Mouse (Mus musculus) skeletal muscle tissue, adult 2 months (tissue): ENCODE data around the gene Piezo1.

Experiments used
- DNase-seq: peaks from one replicate; pipeline ENCODE4 v3.0.0-alpha.2; 2012; ENCODE audit warnings: low read depth, low spot score

The Piezo1 gene

DNA sequence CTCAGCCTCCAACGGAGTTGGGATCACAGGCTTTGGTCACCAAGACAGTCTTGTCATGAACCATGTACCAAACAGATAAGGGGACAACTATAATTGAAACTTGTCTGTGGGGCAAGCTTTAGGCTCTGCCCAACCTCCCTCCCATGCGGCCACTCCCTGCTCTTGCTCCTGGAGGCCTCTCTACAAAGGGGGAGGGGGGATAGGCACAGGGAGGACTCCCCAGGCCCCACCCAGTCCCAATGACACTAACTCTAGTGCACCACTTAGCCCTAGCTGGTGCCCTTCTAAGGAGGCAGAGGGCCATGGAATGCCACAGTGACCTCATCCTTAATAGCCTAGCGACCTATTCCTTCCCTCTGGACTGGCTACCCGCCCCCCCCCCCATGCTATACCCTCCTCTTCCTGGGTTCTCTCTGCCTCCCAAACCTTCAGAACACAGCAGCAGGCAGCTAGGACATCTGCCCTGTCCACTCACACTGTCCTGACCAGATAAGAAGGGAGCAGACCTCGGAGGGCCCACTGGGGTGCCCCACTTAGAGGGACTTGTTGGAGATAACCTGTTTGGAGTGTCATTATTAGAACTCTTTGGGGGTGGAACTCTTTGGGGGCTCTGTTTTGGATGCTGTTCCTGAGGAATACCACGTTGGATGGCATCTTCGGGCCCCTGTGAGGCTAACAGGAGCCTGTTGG is 4.9 kb downstream of the Piezo1 start:
- DNase-seq: no peak

DNA sequence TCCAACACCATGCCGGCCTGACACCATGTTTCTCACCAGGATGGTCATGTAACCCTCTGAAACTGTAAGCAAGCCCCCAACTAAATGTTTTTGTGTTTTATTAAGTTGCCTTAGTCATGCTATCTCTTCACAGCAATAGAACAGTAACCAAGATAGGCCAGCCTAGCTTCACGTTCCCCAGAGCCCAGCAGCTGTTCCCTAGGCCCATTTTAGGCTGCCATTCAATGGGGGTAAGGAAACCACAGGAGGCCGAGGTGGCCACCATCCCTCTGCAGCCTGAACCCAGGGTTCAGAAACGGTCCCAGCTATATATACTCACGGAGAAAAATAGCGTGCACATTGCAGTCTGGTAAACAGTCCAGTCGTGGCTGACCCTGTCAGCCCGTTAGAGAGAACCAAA is 7.0 kb downstream of the Piezo1 start:
- DNase-seq: no peak

DNA sequence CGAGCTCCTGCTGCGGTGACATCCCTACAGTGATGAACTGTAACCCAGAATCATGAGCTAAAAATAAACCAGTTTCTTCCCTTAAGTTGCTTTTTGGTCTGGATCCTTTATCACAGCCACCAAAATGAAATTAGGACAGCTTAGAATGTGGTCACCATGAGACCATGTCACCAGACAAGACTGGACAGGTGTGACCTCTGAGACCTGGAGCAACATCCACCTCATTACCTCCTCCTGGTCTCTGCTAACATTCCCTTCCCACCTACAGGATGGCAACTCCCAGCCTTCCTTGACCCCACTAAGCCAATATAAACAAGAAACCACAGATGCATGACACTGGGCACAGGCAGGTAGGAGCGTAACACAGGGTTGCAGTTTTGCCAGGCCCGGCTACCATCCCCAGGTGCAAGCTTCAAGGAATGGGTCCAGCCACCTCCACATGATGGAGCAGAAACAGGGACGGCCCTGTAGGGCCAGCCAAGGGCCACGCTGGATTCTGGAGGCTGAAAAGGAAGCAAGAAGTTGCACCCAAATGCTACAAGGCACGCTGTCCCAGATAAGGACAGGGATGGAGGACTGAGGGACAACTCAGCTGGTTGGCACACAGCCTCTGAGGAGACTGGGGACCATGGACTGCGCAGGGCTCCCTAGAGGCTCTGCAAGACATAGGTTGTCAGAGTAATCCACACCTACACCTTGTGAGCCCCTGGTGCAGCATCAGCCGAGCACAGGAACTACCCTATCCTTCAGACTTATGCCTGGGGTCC is 12.6 kb downstream of the Piezo1 start:
- no peak for DNase-seq

DNA sequence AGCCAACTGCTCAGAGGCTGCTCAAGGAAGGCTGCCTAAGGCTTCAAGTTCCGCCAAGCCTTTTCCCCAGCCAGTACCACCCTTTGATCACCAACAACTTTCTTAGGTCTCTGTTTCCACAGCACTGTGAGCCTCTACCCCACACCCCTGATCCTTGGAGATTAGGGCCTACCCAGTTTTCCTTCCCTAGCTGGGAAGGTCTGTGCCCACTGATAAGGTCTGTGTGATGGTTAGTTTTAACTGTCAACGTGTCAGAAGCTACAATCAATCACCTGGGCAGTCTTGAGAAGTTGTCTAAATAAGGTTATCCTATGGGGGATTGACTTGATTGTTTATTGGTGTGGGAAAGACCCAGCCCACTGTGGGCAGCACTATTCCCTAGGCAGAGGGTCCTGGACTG is 13.3 kb downstream of the Piezo1 start:
- no peak for DNase-seq

DNA sequence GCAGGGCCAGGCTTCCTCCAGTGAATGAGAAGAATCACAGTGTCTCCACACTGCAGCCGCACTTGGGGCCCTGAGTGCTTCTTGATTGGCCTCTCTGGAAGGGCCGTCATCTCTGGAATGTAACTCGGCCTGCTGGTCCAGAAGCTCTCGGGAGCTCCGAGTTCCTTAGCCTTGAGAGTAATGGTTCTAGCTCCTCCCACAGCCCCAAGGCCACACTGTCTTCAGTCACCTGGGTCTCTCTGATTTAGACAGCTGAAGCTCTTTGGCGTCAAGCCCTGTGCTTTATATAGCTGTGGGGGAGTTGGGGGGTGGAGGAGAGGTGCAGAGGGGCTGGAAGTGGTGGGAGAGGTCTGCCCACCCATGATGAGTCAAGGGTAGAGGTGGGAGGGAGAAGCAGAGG is 14.1 kb downstream of the Piezo1 start:
- no peak for DNase-seq

DNA sequence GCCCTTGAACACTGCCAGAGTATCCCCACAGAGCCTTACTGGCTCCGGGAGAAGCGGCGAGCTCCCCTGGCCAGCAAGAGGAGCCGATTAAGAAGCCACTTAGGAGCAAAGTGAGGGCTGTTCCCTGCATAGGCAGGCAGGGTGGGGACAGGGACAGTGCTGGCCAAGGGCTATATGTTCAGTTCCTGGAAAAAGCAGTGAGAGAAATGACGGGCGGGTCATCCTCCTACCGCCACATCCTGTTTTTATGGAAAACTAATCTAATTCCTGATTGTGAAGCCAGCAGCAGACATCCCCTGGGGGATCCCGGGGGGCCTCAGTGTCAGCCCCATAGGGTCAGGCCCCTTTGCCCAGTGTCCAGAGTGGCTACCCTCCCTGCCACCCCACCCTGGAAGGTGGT is 19.8 kb downstream of the Piezo1 start:
- DNase-seq: no peak

DNA sequence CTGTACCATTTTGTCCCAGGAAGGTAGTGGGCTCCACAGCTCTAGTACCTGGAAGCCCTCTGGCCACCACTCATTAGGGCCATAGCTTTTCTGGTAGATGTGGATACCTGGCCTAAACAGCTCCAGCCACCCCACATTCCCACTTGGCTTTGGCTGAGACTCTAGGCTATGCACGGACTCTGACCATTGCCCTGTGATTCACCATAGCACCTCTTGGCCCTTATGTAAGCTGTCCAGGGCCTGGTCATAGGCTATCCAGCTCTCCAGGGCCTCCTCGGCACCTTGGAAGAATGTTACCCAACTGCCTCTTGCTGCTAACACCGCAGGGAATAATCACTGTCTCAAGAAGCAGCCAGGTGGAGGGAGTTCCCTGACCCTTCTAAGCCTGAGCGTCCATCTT is 22.0 kb downstream of the Piezo1 start:
- no peak for DNase-seq

DNA sequence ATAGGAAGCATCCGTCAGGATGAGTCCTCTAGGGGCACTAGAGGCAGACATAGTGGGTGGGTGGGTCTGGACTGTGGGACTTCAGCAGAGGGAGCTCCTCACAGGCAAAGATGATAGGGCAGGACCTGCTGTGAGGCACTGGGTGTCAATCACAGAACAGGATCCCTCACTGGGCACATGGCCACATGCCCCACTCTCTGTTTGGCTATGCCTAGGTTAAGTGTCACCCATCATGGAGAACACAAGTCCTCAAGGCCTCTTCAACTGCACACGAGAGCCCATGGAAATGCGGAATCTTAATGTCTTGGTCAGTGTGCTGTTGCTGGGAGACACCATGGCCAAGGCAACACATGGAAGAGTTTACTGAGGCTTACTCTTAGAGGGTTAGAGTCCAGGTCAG is 23.2 kb downstream of the Piezo1 start:
- no peak for DNase-seq

DNA sequence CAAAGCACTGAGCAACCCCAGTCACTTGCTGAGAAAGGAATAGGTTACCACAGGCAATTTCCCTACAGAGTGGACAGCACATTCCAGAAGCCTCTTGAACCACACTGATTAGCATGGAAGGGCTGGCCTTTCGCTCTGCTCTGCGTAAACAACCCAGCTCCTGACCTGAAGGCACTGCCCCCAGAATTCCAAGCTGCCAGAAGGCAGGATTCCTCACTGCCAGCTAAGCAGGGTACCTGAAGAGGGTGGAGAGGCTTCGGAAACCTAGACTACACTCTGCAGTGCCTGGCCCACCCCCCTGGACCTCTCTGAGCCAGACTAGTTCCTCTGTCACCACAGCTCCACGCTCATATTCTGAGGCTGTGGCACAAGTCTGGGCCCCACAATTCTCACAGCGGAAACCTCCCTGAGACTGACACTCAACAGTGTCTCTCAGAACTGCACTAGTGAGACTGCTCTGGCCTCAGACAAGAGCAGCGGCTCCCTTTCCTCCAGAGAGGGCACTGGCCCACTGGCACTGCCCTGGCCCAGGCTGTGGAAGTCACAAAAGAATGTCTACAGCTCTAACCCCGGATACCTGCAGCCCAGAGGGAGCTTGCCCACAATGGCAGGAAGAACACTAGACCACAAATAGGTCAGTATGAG is 24.5 kb downstream of the Piezo1 start:
- no peak for DNase-seq

DNA sequence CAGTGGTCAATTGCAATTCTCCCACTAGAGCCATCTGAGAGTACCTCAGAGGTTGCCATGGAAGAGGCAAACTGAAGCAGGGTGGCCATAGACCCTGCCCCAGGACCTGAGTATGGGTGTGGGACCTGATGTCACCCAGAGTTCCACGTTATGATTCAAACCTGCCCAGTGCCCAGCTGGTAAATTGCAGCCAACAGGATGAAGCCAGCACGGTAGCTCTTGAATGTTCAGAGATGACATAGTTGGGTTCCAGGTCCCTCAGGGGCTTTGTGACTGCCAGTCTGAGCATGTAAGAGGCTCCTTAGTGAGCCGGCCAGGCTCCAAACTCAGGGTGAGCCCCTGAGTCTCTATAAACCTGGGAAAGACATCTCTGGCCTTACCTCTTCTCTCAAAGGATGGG is 25.0 kb downstream of the Piezo1 start:
- no peak for DNase-seq

DNA sequence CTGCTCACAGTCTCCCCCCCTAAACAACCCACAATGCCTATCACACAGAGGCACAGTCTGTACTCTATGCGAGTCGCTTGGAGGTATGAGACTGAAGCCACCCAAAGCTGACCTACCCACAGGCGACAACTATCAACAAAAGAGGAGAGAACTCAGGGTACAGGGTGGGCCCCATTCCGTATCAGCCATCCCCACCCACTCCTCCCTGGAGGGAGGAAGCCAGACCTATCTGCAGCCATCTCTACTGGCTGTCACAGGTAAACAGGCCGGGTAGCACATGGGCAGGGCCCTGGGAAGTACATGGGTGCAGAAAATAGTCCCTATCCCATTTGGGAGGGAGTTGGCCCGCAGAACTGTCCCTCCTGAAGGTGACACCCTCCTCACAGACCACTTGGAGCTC is 26.1 kb downstream of the Piezo1 start:
- no peak for DNase-seq

DNA sequence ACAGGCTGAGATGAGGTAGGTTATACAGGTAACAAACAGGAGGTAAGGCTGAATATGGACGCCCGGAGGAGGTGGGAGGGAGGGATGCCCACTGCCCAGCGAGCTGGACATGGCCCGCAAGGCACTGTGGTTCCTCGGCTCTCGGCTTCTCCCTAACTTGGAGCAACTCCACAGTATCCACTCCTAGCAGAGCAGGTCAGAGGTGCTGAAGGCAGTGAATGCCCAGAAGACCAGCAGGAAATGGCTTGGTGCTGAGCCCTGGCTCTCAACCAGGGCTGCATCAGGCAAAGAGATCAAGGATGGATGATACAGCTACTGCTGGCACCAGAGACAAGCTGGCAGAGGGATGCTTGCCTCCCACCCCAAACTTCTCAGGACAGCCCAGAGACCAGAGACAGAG is 26.6 kb downstream of the Piezo1 start:
- no peak for DNase-seq

DNA sequence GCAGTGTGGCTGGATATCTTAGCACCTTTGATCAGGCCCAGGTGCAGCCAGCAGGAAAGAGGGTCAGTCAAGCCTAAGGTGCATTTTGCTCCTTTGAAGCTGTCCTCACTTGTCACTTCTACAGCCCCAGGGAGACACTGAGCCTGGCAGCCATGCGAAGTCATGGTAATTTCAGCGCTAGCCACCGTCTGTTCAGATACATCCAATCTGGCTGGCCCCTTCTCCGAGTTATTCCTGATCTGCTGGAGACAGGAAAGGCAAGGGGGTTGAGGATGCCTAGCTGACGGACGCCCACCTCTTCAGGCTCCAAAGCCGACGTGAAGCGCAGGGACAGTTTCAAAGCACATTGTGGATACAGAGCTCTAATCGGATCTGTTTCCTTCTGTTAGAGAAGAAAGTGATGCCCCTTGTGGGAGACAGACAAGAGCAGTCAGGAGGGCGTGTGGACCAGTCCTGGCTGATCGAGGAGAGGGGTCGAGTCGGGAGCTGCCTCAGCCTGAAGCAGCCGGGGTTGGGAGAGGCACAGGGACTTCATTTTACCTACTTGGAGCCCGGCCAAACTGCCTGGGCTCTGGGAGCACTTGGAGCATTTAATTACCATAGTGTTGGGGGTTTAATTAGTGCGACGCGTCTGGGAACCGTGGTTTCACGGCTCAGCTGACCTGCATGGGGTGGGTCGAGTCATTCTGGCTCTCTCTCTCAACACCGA is 27.3 kb downstream of the Piezo1 start:
- DNase-seq: no peak

DNA sequence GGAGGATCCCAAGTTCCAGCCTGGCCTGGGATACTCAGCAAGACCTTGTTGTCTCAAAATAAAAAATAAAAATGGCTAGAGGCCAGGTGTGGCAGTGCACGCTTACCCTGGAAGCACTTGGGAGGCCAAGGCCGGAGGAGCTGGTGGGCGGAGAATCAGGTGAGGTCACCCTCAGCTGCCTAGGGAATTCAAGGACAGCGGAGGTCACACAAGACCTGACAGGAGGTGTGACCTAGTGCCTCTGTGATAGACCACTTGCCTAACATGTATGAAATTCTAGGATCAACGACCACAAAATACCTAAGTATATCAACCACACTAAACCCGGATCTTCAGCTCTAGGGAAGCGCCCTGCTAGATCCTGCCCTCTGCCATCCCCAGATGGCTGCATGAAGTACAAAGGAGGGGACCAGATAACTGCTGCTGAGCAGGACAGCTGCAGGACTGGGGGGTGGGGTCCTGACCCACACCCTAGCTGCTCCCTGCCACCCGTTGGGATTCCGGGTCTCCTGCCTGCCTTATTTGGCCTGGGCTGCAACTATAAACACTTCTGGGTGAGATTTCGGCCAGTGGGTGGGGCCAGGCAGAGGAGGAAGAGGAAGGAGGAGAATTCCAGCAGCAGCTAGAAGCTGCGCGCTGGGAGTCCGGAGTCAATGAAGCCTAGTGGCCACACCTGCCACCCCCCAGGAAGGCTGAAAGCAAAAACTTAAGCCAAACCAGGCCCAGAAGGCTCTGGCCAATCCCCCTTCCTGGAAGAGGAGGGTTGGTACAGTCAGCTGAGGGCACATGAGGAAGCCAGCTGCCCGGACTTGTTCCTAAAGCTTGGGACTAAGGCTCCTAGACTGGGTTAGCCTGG is 28.1 kb downstream of the Piezo1 start:
- peak; percentile 53 for DNase-seq

DNA sequence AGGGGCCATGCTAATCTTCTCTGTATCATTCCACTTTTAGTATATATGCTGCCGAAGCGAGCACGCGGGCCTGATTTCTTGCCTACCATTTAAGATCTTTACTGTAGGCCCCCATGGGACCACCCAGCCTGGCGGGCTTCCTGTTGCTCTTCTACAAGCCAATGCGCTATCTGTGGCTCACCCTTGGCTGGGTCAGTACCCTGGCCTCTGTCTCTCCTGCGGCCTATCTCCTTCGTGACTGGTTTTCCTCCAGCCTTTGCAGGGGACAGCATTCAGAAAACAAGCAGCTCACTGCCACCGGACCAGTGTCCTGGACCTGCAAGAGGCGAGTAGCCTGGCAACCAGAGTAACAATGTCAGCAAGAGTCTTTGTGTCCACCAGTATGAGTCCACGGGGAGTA is 30.5 kb downstream of the Piezo1 start:
- DNase-seq: no peak

DNA sequence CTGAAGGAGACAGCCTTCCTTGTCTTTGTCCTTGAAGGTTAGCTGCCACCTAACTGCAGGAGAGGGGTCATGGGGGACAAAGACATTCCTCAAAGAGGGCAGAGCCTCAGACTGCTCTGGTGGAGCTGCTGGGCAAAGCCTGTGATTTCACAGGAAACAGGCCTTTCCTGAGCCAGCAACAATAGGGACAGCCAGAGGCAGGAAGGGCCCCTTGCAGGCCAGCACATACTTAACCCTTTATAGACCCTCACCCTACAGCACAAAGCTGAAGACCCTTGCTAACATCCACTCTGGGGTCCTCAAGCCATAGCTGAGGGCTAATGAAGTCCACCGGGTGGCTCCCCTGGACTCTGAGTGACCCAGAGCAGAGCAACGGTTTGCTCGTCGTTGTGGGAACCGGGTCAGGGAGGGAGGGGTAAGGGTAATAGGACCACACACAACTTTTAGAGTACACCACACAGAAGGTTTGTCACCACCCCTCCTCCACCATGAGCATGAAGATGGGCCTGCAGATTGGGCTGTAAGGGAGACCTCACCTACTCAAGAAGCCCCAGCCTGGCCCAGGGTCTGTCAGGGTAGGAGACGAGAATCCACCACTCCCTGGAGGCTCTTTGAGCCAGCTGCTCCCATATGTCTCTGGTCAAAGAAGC is 33.5 kb downstream of the Piezo1 start:
- DNase-seq: peak; percentile 43

DNA sequence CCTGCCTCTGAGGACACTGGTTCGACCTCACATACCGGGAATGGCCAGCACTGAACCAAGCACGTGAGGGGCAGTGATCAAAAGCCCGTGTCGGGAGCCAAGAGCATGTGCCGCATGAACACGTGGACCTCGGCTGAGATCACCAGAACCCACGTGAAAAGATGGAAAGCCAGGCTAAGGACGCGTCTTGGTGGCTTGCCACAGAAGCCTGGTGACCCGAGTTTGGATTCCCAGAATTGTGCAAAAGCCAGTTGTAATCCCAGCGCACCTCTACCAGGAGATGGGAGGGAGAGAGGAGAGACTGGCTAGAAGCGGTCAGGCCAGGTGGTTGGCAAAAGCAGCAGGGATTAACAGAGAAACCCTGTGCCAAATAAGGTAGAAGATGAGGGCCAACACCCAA is 35.4 kb downstream of the Piezo1 start:
- no peak for DNase-seq

DNA sequence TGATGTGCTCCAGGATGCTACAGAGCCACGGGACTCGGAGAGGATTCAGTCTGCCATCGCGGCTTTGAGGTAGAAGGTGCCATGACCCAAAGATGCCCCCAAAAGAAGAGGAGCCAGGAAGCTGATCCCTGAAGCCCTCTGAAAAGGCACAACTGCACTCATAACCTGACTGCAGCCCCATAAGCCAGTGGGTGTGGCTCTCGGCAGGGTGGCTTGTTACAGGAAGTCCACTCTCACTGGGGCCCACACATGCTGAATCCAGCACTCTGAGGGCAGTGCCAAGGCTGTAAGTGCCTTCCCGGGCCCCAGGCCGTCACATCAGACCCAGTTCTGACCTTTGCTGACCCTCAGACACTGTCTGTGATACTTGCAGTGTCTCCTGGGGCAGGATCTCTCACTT is 38.7 kb downstream of the Piezo1 start:
- no peak for DNase-seq

DNA sequence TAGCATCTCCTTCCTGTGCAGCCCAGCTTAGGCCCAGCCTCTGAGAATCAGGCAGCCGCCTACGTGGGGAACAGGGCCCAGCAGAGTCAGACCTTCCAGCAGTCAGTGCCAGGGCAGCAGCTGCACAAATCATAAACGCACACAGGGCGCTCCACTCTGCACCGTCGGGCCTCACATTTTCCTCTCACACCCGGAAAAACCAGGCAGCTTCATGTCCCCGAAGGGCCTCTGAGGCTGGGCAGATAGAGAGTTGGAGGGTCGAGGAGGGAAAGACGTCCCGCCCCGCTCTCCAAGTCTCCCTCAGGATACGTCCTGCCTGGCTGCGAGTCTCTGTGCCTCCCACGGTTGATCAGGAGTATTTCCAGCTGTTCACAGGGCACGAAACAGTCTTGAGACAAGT is 39.6 kb downstream of the Piezo1 start:
- peak; percentile 70 for DNase-seq

DNA sequence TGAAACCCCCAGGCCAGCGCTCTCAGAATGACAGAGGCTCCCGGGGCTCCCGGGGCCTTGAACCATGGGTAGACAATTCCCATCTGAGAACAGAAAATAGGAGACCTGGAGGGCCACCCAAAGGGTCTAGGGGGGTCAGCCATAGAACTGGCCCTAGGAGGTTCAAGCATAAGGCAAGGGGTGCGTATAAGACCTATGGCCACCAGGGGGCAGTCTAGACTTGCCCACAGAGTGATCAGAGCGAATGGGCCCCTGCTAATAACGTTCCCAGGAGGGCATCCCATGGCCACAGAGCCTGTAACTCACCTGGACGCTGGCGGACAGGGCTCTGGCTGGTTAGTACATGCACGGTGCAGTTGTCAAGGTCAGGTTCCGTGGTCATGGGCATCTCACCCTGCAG is 50.3 kb downstream of the Piezo1 start:
- DNase-seq: peak; percentile 85

DNA sequence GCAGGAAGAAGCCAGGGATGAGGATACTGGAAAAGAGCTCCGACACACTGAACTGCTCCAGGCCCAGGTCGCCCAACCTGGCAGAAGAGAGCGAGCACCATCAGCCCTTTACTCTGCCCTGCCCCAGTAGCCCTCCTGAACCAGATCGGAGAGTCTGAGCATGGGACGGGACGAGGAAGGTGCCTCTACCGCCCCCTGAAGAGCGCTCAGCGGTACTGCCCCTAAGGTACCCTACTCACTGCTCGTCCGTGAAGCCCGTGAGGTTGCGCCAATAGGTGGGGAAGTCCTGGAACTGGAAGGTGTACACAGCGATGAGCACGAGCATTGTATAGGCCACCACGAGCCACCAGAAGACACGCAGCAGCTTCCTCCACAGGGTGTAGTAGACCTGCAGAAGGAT is 53.2 kb downstream of the Piezo1 start:
- DNase-seq: no peak
